Mouse (Mus musculus) limb, embryonic 14.5 days (tissue): Measurements from ENCODE around the gene Gbp9. TPM values are rescaled to one million over a fixed set of nuclear protein-coding genes. Genes with fewer than 3 reads are reported as not detected.
"Not testable (repeated sequence)": the region's sequence is repeated elsewhere in the genome, so short reads cannot be mapped to it uniquely, and the experiment has no call there.

Source experiments
- ATAC-seq: fragments of 200-750 bp; cut with Nextera tagmentation; 2 replicates; pipeline ENCODE4 v1.8.0; 2017; ENCODE audit warnings: low read depth, moderate number of reproducible peaks, moderate TSS enrichment; ENCODE audit not compliant: low FRiP score
- DNase-seq: peaks from one replicate; pipeline ENCODE4 v3.0.0-alpha.2; 2015; ENCODE audit warnings: low spot score
- H3K27ac ChIP-seq: fragments of 300-500 bp; sonication (generic); replicated peaks from 2 replicates; pipeline ENCODE4 v1.5.1; 2014; ENCODE audit warnings: low read depth, mild to moderate bottlenecking, low read length, moderate library complexity, mixed read lengths
- H3K27me3 ChIP-seq: fragments of 300-500 bp; sonication (generic); 2 replicates; pipeline ENCODE4 v1.6.1; 2014; ENCODE audit warnings: low read length, mixed read lengths; ENCODE audit not compliant: control insufficient read depth, insufficient read depth
- H3K36me3 ChIP-seq: fragments of 300-500 bp; sonication (generic); 2 replicates; pipeline ENCODE4 v1.6.1; 2014; ENCODE audit warnings: mild to moderate bottlenecking, low read length, moderate library complexity, mixed read lengths; ENCODE audit not compliant: control insufficient read depth, insufficient read depth
- H3K4me1 ChIP-seq: fragments of 300-500 bp; sonication (generic); 2 replicates; pipeline ENCODE4 v1.6.1; 2014; ENCODE audit warnings: antibody characterized with exemption, low read length, mixed read lengths; ENCODE audit not compliant: control insufficient read depth, insufficient read depth
- H3K4me2 ChIP-seq: fragments of 300-500 bp; sonication (generic); replicated peaks from 2 replicates; pipeline ENCODE4 v1.6.1; 2014; ENCODE audit warnings: low read depth, mild to moderate bottlenecking, low read length, moderate library complexity; ENCODE audit not compliant: severe bottlenecking
- H3K4me3 ChIP-seq: fragments of 300-500 bp; sonication (generic); replicated peaks from 2 replicates; pipeline ENCODE4 v1.5.1; 2014; ENCODE audit warnings: low read length
- H3K9ac ChIP-seq: fragments of 300-500 bp; sonication (generic); 2 replicates; pipeline ENCODE4 v1.6.1; 2014; ENCODE audit warnings: mild to moderate bottlenecking, low read depth, low read length, moderate library complexity; ENCODE audit not compliant: severe bottlenecking
- H3K9me3 ChIP-seq: fragments of 300-500 bp; sonication (generic); 2 replicates; pipeline ENCODE4 v1.6.1; 2016; ENCODE audit warnings: low read length; ENCODE audit not compliant: control insufficient read depth
- POLR2A ChIP-seq: fragments of 200-500 bp; IDR thresholded peaks from 2 replicates; pipeline ENCODE4 v1.8.0; 2012; ENCODE audit warnings: inconsistent platforms, mild to moderate bottlenecking, moderate library complexity, borderline replicate concordance; ENCODE audit not compliant: insufficient read depth, insufficient read length; ENCODE audit errors: extremely low read depth
- WGBS: fragments of 180-500 bp; shearing (Covaris S2); extraction: QIAGEN DNeasy Blood & Tissue Kit; methylation state at CpG from one replicate; pipeline ENCODE4 v1.1.7; 2014; 5-methylcytosine and 5-hydroxymethylcytosine counted together
- polyA plus RNA-seq, 2 experiments: library from polyadenylated mRNA; depleted of rRNA in 1 of 2; stranded (reverse) in 1 of 2; unstranded in 1 of 2; fragments of >200 nt; fragmentation: Nextera tagmentation in 1 of 2; extraction: Ambion mirVana in 1 of 2; gene quantifications; 2 replicates each; pipeline versions ENCODE4 v1.2.1 to v1.2.3; 2012 to 2014

The Gbp9 gene
- polyA plus RNA-seq, 2 experiments: 1.6 to 2.7 TPM

GRCm38 (mm10) chr5:105138906-105139305, 433 bp downstream of the Gbp9 start:
- H3K4me1 ChIP-seq: no peaks in the 10 kb centered on the region
- 81% methylated on average over 1 of the region's 1 CpGs for WGBS
- ATAC-seq (no peak), DNase-seq (no peak)
- no peak overlapping the region for H3K4me2 ChIP-seq
- no peak for TF ChIP-seq POLR2A
- no peaks in the 10 kb centered on the region for H3K27me3 ChIP-seq
- no peaks in the 10 kb centered on the region for H3K9me3 ChIP-seq
- H3K9ac ChIP-seq: no peak overlapping the region
- no peaks in the 10 kb centered on the region for H3K36me3 ChIP-seq
- no peak overlapping the region for H3K27ac ChIP-seq
- no peak overlapping the region for H3K4me3 ChIP-seq

- not testable (repeated sequence) for H3K36me3 ChIP-seq, H3K4me1 ChIP-seq, ATAC-seq, H3K4me3 ChIP-seq, H3K27me3 ChIP-seq, DNase-seq, H3K9me3 ChIP-seq, H3K9ac ChIP-seq, H3K27ac ChIP-seq, H3K4me2 ChIP-seq
- WGBS: 97% methylated on average over 3 of the region's 3 CpGs
Observed at GRCm38 (mm10) chr5:105136706-105137304, 2.5 kb downstream of the Gbp9 start.

- not testable (repeated sequence) for H3K4me1 ChIP-seq, H3K36me3 ChIP-seq, H3K27ac ChIP-seq, H3K9ac ChIP-seq, ATAC-seq, DNase-seq, H3K27me3 ChIP-seq, H3K4me2 ChIP-seq, H3K9me3 ChIP-seq, H3K4me3 ChIP-seq
- 69% methylated on average over 6 of the region's 6 CpGs for WGBS
Observed at GRCm38 (mm10) chr5:105121731-105122130, 17.6 kb downstream of the Gbp9 start.

GRCm38 (mm10) chr5:105115740-105116139, 23.6 kb downstream of the Gbp9 start:
- Histone ChIP-seq H3K9ac (no peak overlapping the region), H3K36me3 (no peaks in the 10 kb centered on the region), H3K4me3 (no peak overlapping the region), H3K4me2 (no peak overlapping the region), H3K27ac (no peak overlapping the region), H3K27me3 (no peaks in the 10 kb centered on the region), H3K4me1 (no peaks in the 10 kb centered on the region), H3K9me3 (no peaks in the 10 kb centered on the region)
- no peak for TF ChIP-seq POLR2A
- 88% methylated on average over 2 of the region's 2 CpGs for WGBS
- DNase-seq: no peak
- ATAC-seq: no peak

- DNase-seq (no peak), ATAC-seq (no peak)
- Histone ChIP-seq H3K27ac (no peak overlapping the region), H3K9ac (no peak overlapping the region), H3K4me3 (no peak overlapping the region), H3K4me2 (no peak overlapping the region), H3K27me3 (no peaks in the 10 kb centered on the region), H3K9me3 (no peaks in the 10 kb centered on the region), H3K4me1 (no peaks in the 10 kb centered on the region), H3K36me3 (no peaks in the 10 kb centered on the region)
- TF ChIP-seq POLR2A: no peak
- WGBS: 83% methylated on average over 2 of the region's 2 CpGs
Observed at GRCm38 (mm10) chr5:105114696-105115095, 24.6 kb downstream of the Gbp9 start.

- no peak for DNase-seq
Observed at GRCm38 (mm10) chr5:105113656-105114055, 25.7 kb downstream of the Gbp9 start.

GRCm38 (mm10) chr5:105110271-105110852, 29.0 kb downstream of the Gbp9 start:
- ATAC-seq: peak; percentile 50
- H3K9ac ChIP-seq, H3K9me3 ChIP-seq, H3K27ac ChIP-seq, H3K36me3 ChIP-seq, H3K4me1 ChIP-seq, H3K27me3 ChIP-seq, H3K4me2 ChIP-seq, H3K4me3 ChIP-seq: not testable (repeated sequence)
- peak; percentile 27 for DNase-seq
- 11% methylated on average over 4 of the region's 4 CpGs for WGBS

More at GRCm38 (mm10) chr5:105113656-105114055, 25.7 kb downstream of the Gbp9 start:
- no peak for ATAC-seq
- Histone ChIP-seq H3K27me3 (no peaks in the 10 kb centered on the region), H3K9ac (no peak overlapping the region), H3K4me1 (no peaks in the 10 kb centered on the region), H3K27ac (no peak overlapping the region), H3K36me3 (no peaks in the 10 kb centered on the region), H3K4me3 (no peak overlapping the region), H3K9me3 (no peaks in the 10 kb centered on the region), H3K4me2 (no peak overlapping the region)
- TF ChIP-seq POLR2A: no peak
- WGBS: 89% methylated on average over 5 of the region's 5 CpGs

GRCm38 (mm10) chr5:105109775-105110174, 29.6 kb downstream of the Gbp9 start:
- not testable (repeated sequence) for H3K4me3 ChIP-seq, DNase-seq, H3K36me3 ChIP-seq, H3K27me3 ChIP-seq, H3K9ac ChIP-seq, H3K4me1 ChIP-seq, ATAC-seq, H3K4me2 ChIP-seq, H3K9me3 ChIP-seq
- WGBS: 40% methylated on average over 1 of the region's 1 CpGs
- 0 out of 2 replicates have a peak overlapping the region, but pooled peaks have one; percentile 9 for H3K27ac ChIP-seq
